Mouse (Mus musculus) embryonic facial prominence, embryonic 15.5 days (tissue): ENCODE results near the gene Ctdsp1. TPM values are rescaled to one million over a fixed set of nuclear protein-coding genes. Genes with fewer than 3 reads are reported as not detected.

Source experiments
- ATAC-seq: fragments of 200-750 bp; cut with Nextera tagmentation; 2 replicates; pipeline ENCODE4 v1.8.0; 2017; ENCODE audit warnings: low read depth, moderate TSS enrichment; ENCODE audit not compliant: insufficient number of reproducible peaks, low FRiP score, low TSS enrichment
- H3K27ac ChIP-seq: fragments of 300-500 bp; sonication (generic); replicated peaks from 2 replicates; pipeline ENCODE4 v1.5.1; 2015; ENCODE audit warnings: mild to moderate bottlenecking, inconsistent platforms
- H3K27me3 ChIP-seq: fragments of 300-500 bp; sonication (generic); 2 replicates; pipeline ENCODE4 v1.6.1; 2015; ENCODE audit warnings: inconsistent platforms
- H3K36me3 ChIP-seq: fragments of 300-500 bp; sonication (generic); 2 replicates; pipeline ENCODE4 v1.6.1; 2015; ENCODE audit warnings: mild to moderate bottlenecking, inconsistent platforms
- H3K4me1 ChIP-seq: fragments of 300-500 bp; sonication (generic); 2 replicates; pipeline ENCODE4 v1.6.1; 2015; ENCODE audit warnings: inconsistent platforms
- H3K4me2 ChIP-seq: fragments of 300-500 bp; sonication (generic); replicated peaks from 2 replicates; pipeline ENCODE4 v1.6.1; 2015; ENCODE audit warnings: mild to moderate bottlenecking, inconsistent platforms
- H3K4me3 ChIP-seq: fragments of 300-500 bp; sonication (generic); replicated peaks from 2 replicates; pipeline ENCODE4 v1.5.1; 2015; ENCODE audit warnings: mild to moderate bottlenecking, inconsistent platforms
- H3K9ac ChIP-seq: fragments of 300-500 bp; sonication (generic); 2 replicates; pipeline ENCODE4 v1.6.1; 2015; ENCODE audit warnings: inconsistent platforms
- H3K9me3 ChIP-seq: fragments of 300-500 bp; sonication (generic); replicated peaks from 2 replicates; pipeline ENCODE4 v1.6.1; 2016; ENCODE audit warnings: inconsistent platforms
- WGBS: fragments of 180-500 bp; shearing (Covaris S2); methylation state at CpG from one replicate; pipeline ENCODE4 v1.1.7; 2015; 5-methylcytosine and 5-hydroxymethylcytosine counted together
- microRNA counts: library from miRNA; unstranded; fragments of <30 nt; microRNA quantifications from one replicate; lab custom pipeline; 2016
- microRNA-seq: library from miRNA; unstranded; fragments of <30 nt; microRNA quantifications from one replicate; pipeline ENCODE4, GENCODE M21; 2016; ENCODE audit warnings: borderline number of aligned reads
- polyA plus RNA-seq: library from polyadenylated mRNA; unstranded; fragments of >200 nt; fragmentation: Nextera tagmentation; extraction: Ambion mirVana; gene quantifications from 2 replicates; pipeline ENCODE4 v1.2.1, GENCODE M21; 2015

The Ctdsp1 gene
- polyA plus RNA-seq, 1 experiment from 2014 or later = 86.6 TPM

- Histone ChIP-seq H3K9me3 (no peaks in the 10 kb centered on the region), H3K4me3 (no peak overlapping the region), H3K4me2 (no peak overlapping the region), H3K9ac (no peak overlapping the region), H3K27ac (no peak overlapping the region), H3K27me3 (no peaks in the 10 kb centered on the region), H3K36me3 (no peaks in the 10 kb centered on the region), H3K4me1 (0 out of 2 replicates have a peak, but pooled peaks cover 3% of the 10 kb centered on the region)
- WGBS = 23% methylated on average over 8 of the region's 8 CpGs
- no peak for ATAC-seq
Observed at GRCm38 (mm10) chr1:74423147-74423546, 31.8 kb downstream of the Ctdsp1 start.

- 52% methylated on average over 7 of the region's 7 CpGs for WGBS
- H3K4me3 ChIP-seq = no peak overlapping the region
- H3K27ac ChIP-seq = no peak overlapping the region
- no peak overlapping the region for H3K4me2 ChIP-seq
- no peak overlapping the region for H3K9ac ChIP-seq
- 0 out of 2 replicates have a peak, but pooled peaks cover 3% of the 10 kb centered on the region for H3K4me1 ChIP-seq
- ATAC-seq = no peak
- no peaks in the 10 kb centered on the region for H3K36me3 ChIP-seq
- H3K9me3 ChIP-seq = no peaks in the 10 kb centered on the region
- H3K27me3 ChIP-seq = no peaks in the 10 kb centered on the region
Observed at GRCm38 (mm10) chr1:74425845-74426244, 34.5 kb downstream of the Ctdsp1 start.

- Histone ChIP-seq H3K4me3 (no peak overlapping the region), H3K4me1 (no peaks in the 10 kb centered on the region), H3K4me2 (no peak overlapping the region), H3K36me3 (peaks cover 22% of the 10 kb centered on the region), H3K27me3 (no peaks in the 10 kb centered on the region), H3K27ac (no peak overlapping the region), H3K9me3 (no peaks in the 10 kb centered on the region), H3K9ac (no peak overlapping the region)
- 86% methylated on average over 6 of the region's 6 CpGs for WGBS
- ATAC-seq = 0 out of 2 replicates have a peak, but pooled peaks have one; percentile 15
Observed at GRCm38 (mm10) chr1:74433220-74433619, 41.9 kb downstream of the Ctdsp1 start.

GRCm38 (mm10) chr1:74434596-74434995 is 43.3 kb downstream of the Ctdsp1 start:
- no peak for ATAC-seq
- Histone ChIP-seq H3K4me3 (no peak overlapping the region), H3K9me3 (no peaks in the 10 kb centered on the region), H3K36me3 (peaks cover 34% of the 10 kb centered on the region), H3K9ac (no peak overlapping the region), H3K4me2 (no peak overlapping the region), H3K27ac (no peak overlapping the region), H3K4me1 (no peaks in the 10 kb centered on the region), H3K27me3 (no peaks in the 10 kb centered on the region)
- WGBS = 58% methylated on average over 5 of the region's 5 CpGs

GRCm38 (mm10) chr1:74435563-74435962 is 44.3 kb downstream of the Ctdsp1 start:
- ATAC-seq = no peak
- 83% methylated on average over 6 of the region's 6 CpGs for WGBS
- no peak overlapping the region for H3K4me3 ChIP-seq
- H3K4me1 ChIP-seq = no peaks in the 10 kb centered on the region
- no peak overlapping the region for H3K27ac ChIP-seq
- no peaks in the 10 kb centered on the region for H3K9me3 ChIP-seq
- H3K9ac ChIP-seq = no peak overlapping the region
- peaks cover 42% of the 10 kb centered on the region for H3K36me3 ChIP-seq
- no peak overlapping the region for H3K4me2 ChIP-seq
- H3K27me3 ChIP-seq = no peaks in the 10 kb centered on the region

GRCm38 (mm10) chr1:74437702-74438427 is 46.6 kb downstream of the Ctdsp1 start:
- 58% methylated on average over 8 of the region's 8 CpGs for WGBS

GRCm38 (mm10) chr1:74439166-74439876 is 48.0 kb downstream of the Ctdsp1 start:
- no peaks in the 10 kb centered on the region for H3K27me3 ChIP-seq
- H3K9ac ChIP-seq = no peak overlapping the region
- no peak overlapping the region for H3K4me3 ChIP-seq
- no peaks in the 10 kb centered on the region for H3K4me1 ChIP-seq
- no peaks in the 10 kb centered on the region for H3K9me3 ChIP-seq
- peaks cover 57% of the 10 kb centered on the region for H3K36me3 ChIP-seq
- 88% methylated on average over 19 of the region's 19 CpGs for WGBS
- H3K27ac ChIP-seq = no peak overlapping the region
- no peak overlapping the region for H3K4me2 ChIP-seq
- ATAC-seq = no peak

More at GRCm38 (mm10) chr1:74437702-74438427, 46.6 kb downstream of the Ctdsp1 start:
- Histone ChIP-seq H3K27ac (0 out of 2 replicates have a peak overlapping the region, but pooled peaks have one; percentile 18), H3K36me3 (peaks cover 54% of the 10 kb centered on the region), H3K4me3 (no peak overlapping the region), H3K9ac (no peak overlapping the region), H3K4me2 (no peak overlapping the region), H3K4me1 (no peaks in the 10 kb centered on the region), H3K27me3 (no peaks in the 10 kb centered on the region), H3K9me3 (no peaks in the 10 kb centered on the region)
- ATAC-seq = no peak

- Histone ChIP-seq H3K4me2 (no peak overlapping the region), H3K9ac (no peak overlapping the region), H3K4me1 (no peaks in the 10 kb centered on the region), H3K27me3 (no peaks in the 10 kb centered on the region), H3K9me3 (no peaks in the 10 kb centered on the region), H3K36me3 (peaks cover 61% of the 10 kb centered on the region), H3K4me3 (no peak overlapping the region), H3K27ac (no peak overlapping the region)
- WGBS = 92% methylated on average over 2 of the region's 2 CpGs
- no peak for ATAC-seq
Observed at GRCm38 (mm10) chr1:74444538-74444937, 53.2 kb downstream of the Ctdsp1 start.

MicroRNAs encoded within 50 kb of the gene (microRNA counts, 519-probe panel; counts per million panel counts)
- microRNA mmu-miR-26b (lab: Ali Mortazavi, UCI) = 3,212 counts per million, percentile 77 among the panel's probes with 10 or more counts

Small RNA genes lying within 50 kb of the gene (microRNA-seq; reads per million reads assigned to microRNA genes)
- 31,011 reads per million, percentile 98 among the genes with 10 or more reads in this experiment for gene Mir26b

Other genes starting within 250 kb of the Ctdsp1 start
- 0.37 TPM in 2 replicates for gene Cxcr2, start 237.5 kb upstream of the Ctdsp1 start, polyA plus RNA-seq
- not detected in 2 replicates for gene Cxcr1, start 196.9 kb upstream of the Ctdsp1 start, polyA plus RNA-seq
- gene Arpc2, start 155.4 kb upstream of the Ctdsp1 start, polyA plus RNA-seq = 401 and 415 TPM in 2 replicates
- not detected in 2 replicates for gene Gpbar1, start 113.0 kb upstream of the Ctdsp1 start, polyA plus RNA-seq
- gene Aamp, start 106.8 kb upstream of the Ctdsp1 start, polyA plus RNA-seq = 247 and 256 TPM in 2 replicates
- 120 and 130 TPM in 2 replicates for gene Pnkd, start 106.6 kb upstream of the Ctdsp1 start, polyA plus RNA-seq
- 56.6 and 63.9 TPM in 2 replicates for gene Tmbim1, start 85.9 kb upstream of the Ctdsp1 start, polyA plus RNA-seq
- gene Catip, start 29.4 kb upstream of the Ctdsp1 start, polyA plus RNA-seq = 2.5 and 2.8 TPM in 2 replicates
- 3.7 and 4.7 TPM in 2 replicates for gene Slc11a1, start 16.3 kb upstream of the Ctdsp1 start, polyA plus RNA-seq
- gene Vil1, start 17.9 kb downstream of the Ctdsp1 start, polyA plus RNA-seq = 0.08 and 0.16 TPM in 2 replicates
- gene Cnot9, start 114.5 kb downstream of the Ctdsp1 start, polyA plus RNA-seq = 55.7 and 59.7 TPM in 2 replicates
- 0.80 and 1.6 TPM in 2 replicates for gene Plcd4, start 151.4 kb downstream of the Ctdsp1 start, polyA plus RNA-seq
- 26.1 and 28.8 TPM in 2 replicates for gene Usp37, start 152.8 kb downstream of the Ctdsp1 start, polyA plus RNA-seq
- gene Zfp142, start 196.7 kb downstream of the Ctdsp1 start, polyA plus RNA-seq = 7.2 and 7.7 TPM in 2 replicates
- gene Bcs1l, start 196.8 kb downstream of the Ctdsp1 start, polyA plus RNA-seq = 15.2 and 16.1 TPM in 2 replicates
- 39.7 and 40.5 TPM in 2 replicates for gene Rnf25, start 209.9 kb downstream of the Ctdsp1 start, polyA plus RNA-seq
- gene Stk36, start 209.9 kb downstream of the Ctdsp1 start, polyA plus RNA-seq = 9.8 and 14.7 TPM in 2 replicates